Mouse (Mus musculus): ENCODE data around the gene Padi4.

Padi4 gene

GRCm38 (mm10) chr4:140740655-140741054, 33.4 kb downstream of the Padi4 start:
- 90% methylated on average over 11 of the region's 11 CpGs for WGBS

GRCm38 (mm10) chr4:140732871-140733270, 41.2 kb downstream of the Padi4 start:
- 75% methylated on average over 7 of the region's 7 CpGs for WGBS

GRCm38 (mm10) chr4:140731654-140732053, 42.4 kb downstream of the Padi4 start:
- WGBS, result 75% methylated on average over 4 of the region's 4 CpGs

- WGBS, result 92% methylated on average over 12 of the region's 12 CpGs
Measured at GRCm38 (mm10) chr4:140726907-140727306, 47.1 kb downstream of the Padi4 start.

- 40% methylated on average over 6 of the region's 6 CpGs for WGBS
Measured at GRCm38 (mm10) chr4:140724739-140725138, 49.3 kb downstream of the Padi4 start.

- WGBS, result 39% methylated on average over 5 of the region's 5 CpGs
Measured at GRCm38 (mm10) chr4:140723801-140724200, 50.2 kb downstream of the Padi4 start.

GRCm38 (mm10) chr4:140723192-140723591, 50.8 kb downstream of the Padi4 start:
- 74% methylated on average over 9 of the region's 9 CpGs for WGBS

- WGBS, result 78% methylated on average over 9 of the region's 9 CpGs
Measured at GRCm38 (mm10) chr4:140722710-140723109, 51.3 kb downstream of the Padi4 start.

- WGBS, result 85% methylated on average over 20 of the region's 20 CpGs
Measured at GRCm38 (mm10) chr4:140721968-140722490, 52.0 kb downstream of the Padi4 start.

GRCm38 (mm10) chr4:140720091-140720490, 53.9 kb downstream of the Padi4 start:
- 88% methylated on average over 5 of the region's 5 CpGs for WGBS

- 96% methylated on average over 9 of the region's 9 CpGs for WGBS
Measured at GRCm38 (mm10) chr4:140718436-140718835, 55.6 kb downstream of the Padi4 start.

GRCm38 (mm10) chr4:140716994-140717393, 57.0 kb downstream of the Padi4 start:
- WGBS, result 95% methylated on average over 11 of the region's 11 CpGs

- WGBS, result 52% methylated on average over 5 of the region's 5 CpGs
Measured at GRCm38 (mm10) chr4:140714586-140714985, 59.5 kb downstream of the Padi4 start.

- WGBS, result 16% methylated on average over 29 of the region's 29 CpGs
Measured at GRCm38 (mm10) chr4:140713480-140714365, 60.3 kb downstream of the Padi4 start.

GRCm38 (mm10) chr4:140711360-140711759, 62.7 kb downstream of the Padi4 start:
- 57% methylated on average over 5 of the region's 5 CpGs for WGBS

- 64% methylated on average over 10 of the region's 10 CpGs for WGBS
Measured at GRCm38 (mm10) chr4:140710781-140711180, 63.3 kb downstream of the Padi4 start.

GRCm38 (mm10) chr4:140709617-140710016, 64.4 kb downstream of the Padi4 start:
- WGBS, result 86% methylated on average over 10 of the region's 10 CpGs

GRCm38 (mm10) chr4:140709111-140709510, 64.9 kb downstream of the Padi4 start:
- WGBS, result 73% methylated on average over 7 of the region's 7 CpGs

- WGBS, result 86% methylated on average over 18 of the region's 18 CpGs
Measured at GRCm38 (mm10) chr4:140708297-140708927, 65.6 kb downstream of the Padi4 start.

- WGBS, result 44% methylated on average over 4 of the region's 4 CpGs
Measured at GRCm38 (mm10) chr4:140707615-140708014, 66.4 kb downstream of the Padi4 start.

GRCm38 (mm10) chr4:140704166-140704565, 69.9 kb downstream of the Padi4 start:
- WGBS, result 51% methylated on average over 4 of the region's 4 CpGs

GRCm38 (mm10) chr4:140703636-140704035, 70.4 kb downstream of the Padi4 start:
- 41% methylated on average over 8 of the region's 8 CpGs for WGBS
